9 mouse cellular contexts compared by ENCODE assay signal in genomic region chr3:107680790-107681576, GRCm38 (mm10). TPM values are rescaled to one million over a fixed set of nuclear protein-coding genes. Genes with fewer than 3 reads are reported as not detected.
DNase-seq lines count a peak whose midpoint lies in the region; ATAC-seq and TF ChIP-seq lines count a peak whose summit lies in the region.
"Had no signal": no experiment of that assay in that cellular context is flagged by ENCODE, and none has a peak within 500 bp of the region (broad histone marks: within the 10 kb centered on the region; RNA-seq: fewer than 3 reads in every experiment).

No protein-coding gene starts in this region.

- 0 out of 2 replicates have a peak overlapping the region, but pooled peaks have one; percentile 43 for H3K9ac ChIP-seq in heart, embryonic 11.5 days (ENCODE audit: low read depth, low read length)
- H3K9ac ChIP-seq: midbrain, embryonic 12.5 days had no signal

- ATAC-seq in heart, embryonic 11.5 days (replicated peaks; ENCODE audit: insufficient number of reproducible peaks, low FRiP score, low TSS enrichment), result peak; percentile 63; the same call in 1 of the 2 replicates
- no peak for ATAC-seq in megakaryocyte, adult 5-6 weeks (ENCODE audit: poor library complexity, severe bottlenecking)

- WGBS in heart, embryonic 11.5 days (ENCODE audit: insufficient replicate concordance), result 31% methylated on average over 7 of the region's 7 CpGs

- no peak for TF ChIP-seq CTCF in layer of hippocampus, adult 2 months (conservative IDR thresholded peaks at IDR 0.05)

- H3ac ChIP-seq in myocyte (ENCODE audit: control insufficient read depth, insufficient read length), result no peak overlapping the region

- no peaks in the 10 kb centered on the region for H3K9me3 ChIP-seq in heart, embryonic 11.5 days (replicated peaks; ENCODE audit: control insufficient read depth, low read length)
- H3K9me3 ChIP-seq: midbrain, embryonic 12.5 days had no signal

- peaks cover 23% of the 10 kb centered on the region for H3K4me1 ChIP-seq in heart, embryonic 11.5 days (ENCODE audit: control insufficient read depth, insufficient read depth, low read length)

- peak overlapping the region; percentile 71 for H3K27ac ChIP-seq in heart, embryonic 11.5 days (ENCODE audit: low read depth, low read length)
- H3K27ac ChIP-seq in layer of hippocampus, adult 2 months, result peak overlapping the region; percentile 88
- H3K27ac ChIP-seq: midbrain, embryonic 12.5 days had no signal

- H3K4me3 ChIP-seq in heart, embryonic 11.5 days (ENCODE audit: low read depth, low read length), result no peak overlapping the region
- peak overlapping the region; percentile 20 for H3K4me3 ChIP-seq in layer of hippocampus, adult 2 months
- no peak overlapping the region for H3K4me3 ChIP-seq in myocyte
- H3K4me3 ChIP-seq: midbrain, embryonic 12.5 days had no signal

- H3K27me3 ChIP-seq in heart, embryonic 11.5 days (ENCODE audit: control insufficient read depth, insufficient read depth, low read length), result no peaks in the 10 kb centered on the region
- no peaks in the 10 kb centered on the region for H3K27me3 ChIP-seq in myocyte (ENCODE audit: control insufficient read depth, insufficient read depth, insufficient read length)
- H3K27me3 ChIP-seq: midbrain, embryonic 12.5 days had no signal

- H3K4me2 ChIP-seq in heart, embryonic 11.5 days, result peak overlapping the region; percentile 37
- peak overlapping the region; percentile 37 for H3K4me2 ChIP-seq in myocyte (ENCODE audit: low read depth)
- H3K4me2 ChIP-seq: midbrain, embryonic 12.5 days had no signal

- TF ChIP-seq POLR2A in myocyte (IDR thresholded peaks at IDR 0.05; ENCODE audit: insufficient read length, low read depth), result no peak

- peaks cover 1% of the 10 kb centered on the region for H3K36me3 ChIP-seq in heart, embryonic 11.5 days (ENCODE audit: control insufficient read depth, insufficient read depth, low read length)
- H3K36me3 ChIP-seq in myocyte (ENCODE audit: control insufficient read depth, insufficient read depth), result peaks cover 16% of the 10 kb centered on the region

- DNase-seq in kidney, adult 11 months, result peak; percentile 31
- DNase-seq in kidney, adult 18-20 months, result no peak
- peak; percentile 65 for DNase-seq in cerebellum, adult 9-10 months
- peak; percentile 70 to 83 for DNase-seq in layer of hippocampus, adult 2 months (ENCODE audit: low spot score in 2 of 2)
- DNase-seq in thymus, postnatal 36 days, result no peak

- H3K79me2 ChIP-seq in myocyte (ENCODE audit: control insufficient read depth, insufficient read depth), result peaks cover 90% of the 10 kb centered on the region

TF ChIP-seq in myocyte, 11 proteins besides CTCF, POLR2A, EP300 and RAD21:
- TF ChIP-seq TCF3 (IDR thresholded peaks at IDR 0.05; ENCODE audit: insufficient read length, low read depth), result no peak
- TF ChIP-seq POLR2AphosphoS2 (IDR thresholded peaks at IDR 0.05; ENCODE audit: insufficient read length, low read depth), result no peak
- peak; percentile 14 for TF ChIP-seq TCF12 (IDR thresholded peaks at IDR 0.05; ENCODE audit: insufficient read depth, poor library complexity, severe bottlenecking)
- peak; percentile 14 for TF ChIP-seq REST (IDR thresholded peaks at IDR 0.05; ENCODE audit: insufficient read depth, insufficient read length)
- no peak for TF ChIP-seq E2F4 (IDR thresholded peaks at IDR 0.05; ENCODE audit: insufficient read depth)
- TF ChIP-seq SRF (IDR thresholded peaks at IDR 0.05; ENCODE audit: control insufficient read depth, insufficient read length, low read depth), result no peak
- no peak for TF ChIP-seq CEBPB (IDR thresholded peaks at IDR 0.05; ENCODE audit: insufficient read depth, poor library complexity, severe bottlenecking)
- TF ChIP-seq MAX (IDR thresholded peaks at IDR 0.05; ENCODE audit: low read depth), result no peak
- peak; percentile 12 to 69 (median 19) for TF ChIP-seq MYOG (IDR thresholded peaks at IDR 0.05; ENCODE audit: control insufficient read depth in 1 of 3, insufficient read depth in 1 of 3, insufficient read length in 2 of 3, low read depth in 2 of 3)
- no peak for TF ChIP-seq USF1 (IDR thresholded peaks at IDR 0.05; ENCODE audit: low read depth)
- peak in 2 of 3 experiments; percentile 69 to 85 for TF ChIP-seq MYOD1 (IDR thresholded peaks at IDR 0.05; ENCODE audit: control insufficient read depth in 1 of 3, insufficient read length in 2 of 3, low read depth in 2 of 3)

RNA-seq across cellular contexts. Expression of gene Ahcyl1, which starts 15.4 kb away (rescaled TPM):
- 56.1 and 68.1 TPM in 2 replicates for polyA plus RNA-seq in heart, embryonic 11.5 days (2014; fragmentation: Nextera tagmentation; extraction: Ambion mirVana)
- total RNA-seq in layer of hippocampus, adult 2 months (2021), result 100 to 1,000 TPM; 338 to 346 TPM
- polyA plus RNA-seq in myocyte (2012; fragmentation: generic; extraction: Trizol), result 51.0 TPM
- total RNA-seq in megakaryocyte, adult 5-6 weeks (2015), result 49.1 and 52.5 TPM in 2 replicates
- total RNA-seq in megakaryocyte, adult 5-6 weeks (2017), result 25.1 and 33.2 TPM in 2 replicates

RNA-seq across cellular contexts. Expression of gene Strip1, which starts 49.5 kb away (rescaled TPM):
- 35.4 and 47.0 TPM in 2 replicates for polyA plus RNA-seq in heart, embryonic 11.5 days (2014; fragmentation: Nextera tagmentation; extraction: Ambion mirVana)
- total RNA-seq in layer of hippocampus, adult 2 months (2021), result 10 to 100 TPM; 74.5 to 79.2 TPM
- polyA plus RNA-seq in myocyte (2012; fragmentation: generic; extraction: Trizol), result 46.6 TPM
- 19.4 and 20.5 TPM in 2 replicates for total RNA-seq in megakaryocyte, adult 5-6 weeks (2015)
- 17.0 and 19.2 TPM in 2 replicates for total RNA-seq in megakaryocyte, adult 5-6 weeks (2017)

RNA-seq across cellular contexts. Expression of gene Gm10961, which starts 49.9 kb away (rescaled TPM):
- not detected in 2 replicates for polyA plus RNA-seq in heart, embryonic 11.5 days (2014; fragmentation: Nextera tagmentation; extraction: Ambion mirVana)
- not detected for total RNA-seq in layer of hippocampus, adult 2 months (2021)
- not detected for polyA plus RNA-seq in myocyte (2012; fragmentation: generic; extraction: Trizol)
- total RNA-seq in megakaryocyte, adult 5-6 weeks (2015), result not detected in 2 replicates
- total RNA-seq in megakaryocyte, adult 5-6 weeks (2017), result not detected in 2 replicates
- polyA plus RNA-seq: midbrain, embryonic 12.5 days had no signal

Comparison
In these comparisons a context has a peak if more than half of its experiments do, and no peak if none do; other contexts are left out.
1. DNase-seq: peak in kidney, adult 11 months (single experiment), cerebellum, adult 9-10 months (single experiment) and layer of hippocampus, adult 2 months (2 of 2); none in kidney, adult 18-20 months (single experiment) and thymus, postnatal 36 days (0 of 2).
2. RNA of gene Ahcyl1, which starts 15.4 kb away (total RNA-seq): 338 to 346 TPM in layer of hippocampus, adult 2 months; 25.1 to 52.5 TPM in megakaryocyte, adult 5-6 weeks; every median in the first group is over 4 times any median in the second.